Mouse (Mus musculus) C2C12 (cell line): ENCODE results near the gene Rad52. TPM values are rescaled to one million over a fixed set of nuclear protein-coding genes. Genes with fewer than 3 reads are reported as not detected.

ENCODE experiments used
- H3K27me3 ChIP-seq: one replicate; pipeline ENCODE4 v1.6.1; 2011; ENCODE audit not compliant: control insufficient read depth, insufficient read depth, insufficient read length
- H3K36me3 ChIP-seq: one replicate; pipeline ENCODE4 v1.6.1; 2011; ENCODE audit not compliant: control insufficient read depth, insufficient read depth
- H3K4me3 ChIP-seq: one replicate; pipeline ENCODE4 v1.5.1; 2011; ENCODE audit warnings: mild to moderate bottlenecking, control low read depth; ENCODE audit not compliant: poor library complexity, insufficient read depth, severe bottlenecking
- H3K79me2 ChIP-seq: one replicate; pipeline ENCODE4 v1.6.1; 2011; ENCODE audit not compliant: control insufficient read depth, insufficient read depth
- H3K79me3 ChIP-seq: one replicate; pipeline ENCODE4 v1.6.1; 2011; ENCODE audit warnings: low read depth, control low read depth
- H3ac ChIP-seq: one replicate; pipeline ENCODE3; 2011; ENCODE audit warnings: low read depth; ENCODE audit not compliant: control insufficient read depth, insufficient read length
- CEBPB ChIP-seq: IDR thresholded peaks from one replicate; pipeline ENCODE4 v1.6.1; 2011; ENCODE audit warnings: low read depth, mild to moderate bottlenecking, control low read depth, moderate library complexity
- CTCF ChIP-seq: IDR thresholded peaks from one replicate; pipeline ENCODE4 v1.5.1; 2011; ENCODE audit not compliant: control insufficient read depth, insufficient read depth, insufficient read length
- FOSL1 ChIP-seq: IDR thresholded peaks from one replicate; pipeline ENCODE4 v1.8.0; 2011; ENCODE audit warnings: mild to moderate bottlenecking, low read length; ENCODE audit not compliant: poor library complexity, insufficient read depth, severe bottlenecking
- MAX ChIP-seq: IDR thresholded peaks from one replicate; pipeline ENCODE4 v1.6.1; 2011; ENCODE audit warnings: mild to moderate bottlenecking, control low read depth
- MYOD1 ChIP-seq: IDR thresholded peaks from one replicate; pipeline ENCODE4 v1.6.1; 2011; ENCODE audit warnings: low read depth; ENCODE audit not compliant: control insufficient read depth, insufficient read length
- MYOG ChIP-seq: IDR thresholded peaks from one replicate; pipeline ENCODE4 v1.6.1; 2011; ENCODE audit not compliant: control insufficient read depth, insufficient read length; ENCODE audit errors: extremely low read depth
- USF1 ChIP-seq: IDR thresholded peaks from one replicate; pipeline ENCODE4 v1.6.1; 2011; ENCODE audit warnings: low read depth, mild to moderate bottlenecking, control low read depth, moderate library complexity
- polyA plus RNA-seq: library from polyadenylated mRNA; unstranded; fragments of >200 nt; fragmentation: generic; extraction: Trizol; gene quantifications from one replicate; pipeline ENCODE4 v1.2.1, GENCODE M21; 2012; ENCODE audit warnings: missing spikeins

The Rad52 gene
- polyA plus RNA-seq, 1 experiment: 7.5 TPM

GRCm38 (mm10) chr6:119915710-119916109, 13.2 kb downstream of the Rad52 start:
- Histone ChIP-seq H3ac (no peak overlapping the region), H3K36me3 (peaks cover 79% of the 10 kb centered on the region), H3K27me3 (no peaks in the 10 kb centered on the region), H3K4me3 (no peak overlapping the region), H3K79me3 (peaks cover 3% of the 10 kb centered on the region), H3K79me2 (peaks cover 10% of the 10 kb centered on the region)
- TF ChIP-seq MYOG: no peak
- no peak for TF ChIP-seq MYOD1
- no peak for TF ChIP-seq MAX
- TF ChIP-seq USF1: no peak
- TF ChIP-seq CEBPB: no peak
- no peak for TF ChIP-seq CTCF

GRCm38 (mm10) chr6:119918561-119919181, 16.2 kb downstream of the Rad52 start:
- H3K79me2 ChIP-seq: no peaks in the 10 kb centered on the region
- peaks cover 71% of the 10 kb centered on the region for H3K36me3 ChIP-seq
- H3K4me3 ChIP-seq: no peak overlapping the region
- H3ac ChIP-seq: no peak overlapping the region
- TF ChIP-seq USF1: no peak
- TF ChIP-seq CTCF: no peak
- TF ChIP-seq MAX: no peak
- TF ChIP-seq MYOG: no peak
- no peak for TF ChIP-seq CEBPB
- no peak for TF ChIP-seq MYOD1
- no peak for TF ChIP-seq FOSL1
- no peaks in the 10 kb centered on the region for H3K27me3 ChIP-seq
- no peaks in the 10 kb centered on the region for H3K79me3 ChIP-seq

- Histone ChIP-seq H3K36me3 (peaks cover 83% of the 10 kb centered on the region), H3K79me2 (no peaks in the 10 kb centered on the region), H3K79me3 (no peaks in the 10 kb centered on the region), H3ac (no peak overlapping the region), H3K4me3 (no peak overlapping the region), H3K27me3 (no peaks in the 10 kb centered on the region)
- no peak for TF ChIP-seq CEBPB
- TF ChIP-seq MYOG: no peak
- no peak for TF ChIP-seq USF1
- TF ChIP-seq CTCF: no peak
- no peak for TF ChIP-seq FOSL1
- no peak for TF ChIP-seq MAX
- no peak for TF ChIP-seq MYOD1
These were observed 19.6 kb downstream of the Rad52 start for GRCm38 (mm10) chr6:119922136-119922535.

GRCm38 (mm10) chr6:119922544-119922943, 20.0 kb downstream of the Rad52 start:
- no peaks in the 10 kb centered on the region for H3K79me2 ChIP-seq
- no peak overlapping the region for H3ac ChIP-seq
- TF ChIP-seq USF1: no peak
- no peak for TF ChIP-seq CTCF
- TF ChIP-seq CEBPB: no peak
- no peak for TF ChIP-seq MAX
- no peak for TF ChIP-seq MYOD1
- no peak for TF ChIP-seq MYOG
- TF ChIP-seq FOSL1: no peak
- H3K36me3 ChIP-seq: peaks cover 84% of the 10 kb centered on the region
- no peaks in the 10 kb centered on the region for H3K79me3 ChIP-seq
- no peak overlapping the region for H3K4me3 ChIP-seq
- H3K27me3 ChIP-seq: no peaks in the 10 kb centered on the region

GRCm38 (mm10) chr6:119924235-119925005, 21.9 kb downstream of the Rad52 start:
- peaks cover 89% of the 10 kb centered on the region for H3K36me3 ChIP-seq
- H3ac ChIP-seq: no peak overlapping the region
- TF ChIP-seq MYOD1 (no peak), CTCF (peak; percentile 22), USF1 (no peak), MYOG (no peak), FOSL1 (no peak)
- H3K4me3 ChIP-seq: no peak overlapping the region
- H3K27me3 ChIP-seq: no peaks in the 10 kb centered on the region
- H3K79me2 ChIP-seq: no peaks in the 10 kb centered on the region
- no peaks in the 10 kb centered on the region for H3K79me3 ChIP-seq

Other genes with a start within 250 kb of the Rad52 start
- gene Erc1, start 54.5 kb upstream of the Rad52 start, polyA plus RNA-seq: 10.2 TPM
- gene Wnk1, start 136.0 kb downstream of the Rad52 start, polyA plus RNA-seq: 63.8 TPM
- not detected for gene Ninj2, start 190.7 kb downstream of the Rad52 start, polyA plus RNA-seq